Mouse (Mus musculus): ENCODE measurements around the gene Cwh43. TPM values are rescaled to one million over a fixed set of nuclear protein-coding genes. Genes with fewer than 3 reads are reported as not detected.
"Not testable (repeated sequence)": the region's sequence is repeated elsewhere in the genome, so short reads cannot be mapped to it uniquely, and the experiment has no call there.

Cwh43 gene
- total RNA-seq, 2 experiments from 2014 or later, result not detected

DNA sequence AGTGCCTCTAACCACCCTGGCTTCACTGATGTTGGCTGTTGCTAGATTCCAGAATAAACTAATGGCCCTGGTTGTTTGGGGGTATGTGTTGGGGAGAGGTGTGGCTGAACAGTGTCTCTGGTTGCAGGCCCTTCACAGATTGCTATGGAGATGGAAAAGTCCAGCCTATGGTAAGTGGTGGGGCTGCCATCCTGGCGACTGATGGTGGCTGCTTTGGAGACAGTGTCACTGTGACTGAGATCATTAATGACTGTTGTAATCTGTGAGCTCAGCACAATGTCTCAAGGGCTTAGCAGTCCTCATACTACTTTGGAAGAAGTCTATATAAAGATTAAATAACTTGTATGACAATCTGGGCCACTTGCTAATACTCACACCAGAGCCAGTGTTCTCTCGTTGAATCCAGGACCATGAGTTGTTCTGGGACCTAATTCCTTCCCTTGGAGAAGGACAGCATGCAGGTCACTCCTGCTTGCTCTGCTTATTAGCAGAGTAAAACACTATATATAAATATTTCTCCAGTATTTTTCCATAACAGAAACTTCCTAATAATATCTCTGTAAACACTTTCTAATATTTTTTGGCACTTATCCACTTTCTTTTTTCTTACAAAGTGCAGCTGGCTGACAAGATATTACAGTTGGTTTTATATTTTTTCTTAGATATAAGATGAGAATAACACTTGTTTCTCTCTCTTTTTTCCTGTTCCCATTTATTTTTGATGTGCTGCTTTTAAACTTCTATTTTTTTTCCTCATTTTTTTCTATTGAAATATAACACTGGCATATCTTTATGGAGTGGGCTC, 48.8 kb downstream of the Cwh43 start:
- no peak for TF ChIP-seq CTCF (IDR thresholded peaks at IDR 0.05)
- Histone ChIP-seq H3K27ac (no peak overlapping the region), H3K4me3 (no peak overlapping the region)
- intact Hi-C loops (cut with DNase I), result no loop called here
- DNase-seq, result no peak

DNA sequence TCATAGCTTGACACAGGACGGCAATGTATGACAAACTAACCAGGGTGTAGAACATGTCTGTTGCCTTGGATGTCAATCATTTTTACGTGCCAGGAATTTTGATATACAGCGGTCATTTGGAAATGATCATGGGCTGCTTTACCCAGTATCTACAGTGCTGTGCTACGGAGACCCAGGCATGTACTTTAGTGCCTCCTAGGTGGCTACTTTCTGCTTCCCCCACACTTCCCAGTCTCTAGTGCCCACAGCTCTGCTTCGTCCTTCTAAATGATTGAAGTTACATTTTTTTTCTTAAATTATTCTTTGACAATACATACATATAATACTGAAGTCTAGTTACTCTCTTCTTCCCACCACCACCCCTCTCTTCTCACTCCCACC, 49.4 kb downstream of the Cwh43 start:
- no peak for TF ChIP-seq CTCF (IDR thresholded peaks at IDR 0.05)
- intact Hi-C loops (cut with DNase I), result no loop called here
- no peak for DNase-seq
- Histone ChIP-seq H3K27ac (no peak overlapping the region), H3K4me3 (no peak overlapping the region)

DNA sequence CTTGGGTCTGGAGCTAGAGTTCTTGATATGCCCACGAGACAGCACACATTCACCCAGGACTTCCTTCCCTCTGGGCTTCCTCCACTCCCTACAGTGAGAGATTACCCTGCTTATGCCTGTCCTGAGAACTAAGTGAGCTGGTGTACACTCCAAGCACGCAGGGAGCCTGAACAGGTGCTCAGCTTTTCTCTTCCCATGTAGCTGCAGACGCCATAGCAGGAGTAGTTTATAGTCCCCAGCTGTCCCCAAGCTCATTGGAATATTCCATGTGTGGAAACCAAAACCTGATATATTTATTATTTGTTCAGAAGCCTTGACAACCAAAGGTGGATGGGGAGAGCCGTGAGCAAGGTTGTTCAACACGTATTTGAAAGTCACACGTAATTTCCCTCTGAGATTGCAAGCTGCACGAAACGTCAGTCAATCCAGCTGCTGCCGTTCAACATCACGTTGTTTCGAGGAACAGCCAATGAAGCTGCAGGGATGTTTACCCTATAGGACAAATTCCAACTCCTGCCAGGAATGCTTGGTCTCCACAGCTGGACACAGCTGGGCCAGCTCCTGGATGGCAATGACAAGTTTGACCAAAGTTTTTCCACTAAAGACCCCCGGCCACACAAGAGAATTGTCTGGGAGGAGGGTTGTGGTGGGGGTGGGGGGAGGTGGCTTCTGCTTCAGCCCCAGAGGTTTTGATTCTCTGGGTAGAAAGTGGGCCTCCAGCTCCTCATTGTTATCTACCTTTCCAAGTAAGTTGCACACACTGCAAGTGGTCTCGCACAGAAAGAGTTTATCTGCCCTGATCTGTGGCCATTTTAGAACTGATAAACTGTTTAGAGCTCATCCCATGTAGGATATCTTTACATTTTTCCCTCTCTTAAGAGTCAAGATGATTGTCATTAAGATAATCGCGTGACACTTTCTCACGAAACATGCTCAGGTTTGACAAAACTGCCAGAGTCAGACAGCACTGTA, 62.9 kb downstream of the Cwh43 start:
- Histone ChIP-seq H3K27ac (no peak overlapping the region), H3K4me3 (no peak overlapping the region)
- intact Hi-C loops (cut with DNase I), result no loop called here
- no peak for TF ChIP-seq CTCF (IDR thresholded peaks at IDR 0.05)
- no peak for DNase-seq

DNA sequence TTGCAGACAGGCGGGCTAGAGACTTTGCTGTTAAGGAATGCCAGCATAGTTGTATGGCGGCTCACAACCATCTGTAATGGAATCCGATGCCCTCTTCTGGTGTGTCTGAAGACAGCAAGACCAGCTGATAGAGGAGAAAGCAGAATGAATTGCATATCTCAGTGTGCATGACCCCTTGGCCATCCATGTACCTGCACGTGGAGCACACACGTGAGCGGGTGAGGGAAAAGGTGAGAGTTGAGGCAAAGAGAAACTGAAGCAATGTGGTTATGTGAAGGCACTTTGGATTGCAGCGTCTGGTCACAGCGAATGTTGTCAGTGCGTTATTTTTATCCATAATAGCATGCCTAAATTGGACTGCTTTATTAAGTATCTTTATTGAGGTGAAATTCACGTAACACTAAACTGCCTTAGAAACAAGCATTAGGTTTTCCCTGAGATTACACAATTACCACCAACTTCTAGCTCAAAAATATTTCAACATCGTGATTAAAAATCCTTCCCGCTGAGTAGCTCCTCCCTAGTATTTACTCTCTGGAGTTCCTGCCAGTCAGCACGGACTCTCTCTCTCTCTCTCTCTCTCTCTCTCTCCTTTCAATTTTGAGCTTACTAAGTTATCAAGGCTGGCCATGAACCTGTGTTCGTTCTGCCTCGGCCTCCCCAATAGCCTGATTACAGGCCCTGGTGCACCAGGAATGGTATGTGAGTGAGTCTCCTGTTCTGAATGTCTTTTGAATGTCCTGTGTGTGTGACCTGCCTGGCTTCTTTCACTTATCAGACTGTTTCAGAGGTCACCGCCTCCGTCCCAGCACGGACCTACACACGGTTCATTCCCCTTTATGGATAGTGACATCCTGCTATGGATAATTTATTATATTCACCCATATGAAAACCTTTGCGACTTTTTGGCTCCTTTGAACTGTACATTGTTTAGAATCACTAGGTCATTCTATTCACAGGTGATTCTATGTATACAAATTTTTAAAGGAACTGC, 68.8 kb downstream of the Cwh43 start:
- intact Hi-C loops (cut with DNase I), result no loop called here
- no peak overlapping the region for H3K4me3 ChIP-seq
- no peak for DNase-seq
- no peak for TF ChIP-seq CTCF (IDR thresholded peaks at IDR 0.05)
- no peak overlapping the region for H3K27ac ChIP-seq

DNA sequence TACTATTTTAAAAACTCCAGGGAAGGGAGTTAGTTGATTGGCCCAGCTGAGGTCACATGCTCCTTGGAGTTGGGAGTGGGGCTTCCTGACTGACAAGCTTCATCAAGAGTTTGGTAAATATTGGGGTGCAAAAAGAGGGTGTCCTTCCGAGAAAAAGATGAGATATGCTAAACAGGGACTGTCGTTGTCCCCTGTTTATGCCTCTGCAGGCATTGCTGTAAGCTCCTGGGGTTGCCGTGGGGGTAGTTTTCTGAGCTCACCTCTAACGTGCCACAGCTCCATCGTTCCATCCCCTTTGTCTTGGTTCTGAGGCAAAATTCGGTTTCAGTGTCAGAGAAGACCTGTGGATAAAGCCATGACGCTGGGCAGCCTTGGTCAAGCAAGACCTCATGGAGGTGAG, 74.8 kb downstream of the Cwh43 start, which contains the start of gene Dcun1d4:
Gene Dcun1d4, plus strand, starts transcription at position 301 of the 400 bp plus-strand sequence.
- no peak within 1 kb of the TSS for H3K27ac ChIP-seq
- intact Hi-C loops (cut with DNase I), result no loop called here
- no peak within 1 kb of the TSS for H3K4me3 ChIP-seq
- TF ChIP-seq CTCF (IDR thresholded peaks at IDR 0.05), result no peak
- no peak for DNase-seq

DNA sequence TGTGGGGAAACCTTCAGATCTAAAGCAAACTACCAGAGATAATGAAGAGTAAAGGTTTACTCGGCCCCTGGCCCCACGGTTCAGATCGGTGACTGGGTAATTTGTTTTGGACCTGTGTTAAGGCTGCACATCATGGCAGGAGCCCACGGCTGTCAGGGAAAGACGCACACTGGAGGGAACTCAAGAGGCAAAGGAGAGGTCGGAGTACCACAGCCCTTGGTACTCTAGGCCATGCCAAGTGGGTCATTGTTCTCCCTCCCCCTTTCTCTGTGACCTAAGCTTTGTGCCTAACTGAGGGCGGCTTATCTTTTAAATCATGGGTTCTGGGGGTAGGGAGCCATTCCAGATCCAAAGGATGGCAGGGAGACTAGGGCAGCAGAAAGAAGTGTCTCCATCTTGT, 75.5 kb downstream of the Cwh43 start:
- no peak for TF ChIP-seq CTCF (IDR thresholded peaks at IDR 0.05)
- Histone ChIP-seq H3K4me3 (no peak overlapping the region), H3K27ac (no peak overlapping the region)
- intact Hi-C loops (cut with DNase I), result no loop called here
- no peak for DNase-seq

DNA sequence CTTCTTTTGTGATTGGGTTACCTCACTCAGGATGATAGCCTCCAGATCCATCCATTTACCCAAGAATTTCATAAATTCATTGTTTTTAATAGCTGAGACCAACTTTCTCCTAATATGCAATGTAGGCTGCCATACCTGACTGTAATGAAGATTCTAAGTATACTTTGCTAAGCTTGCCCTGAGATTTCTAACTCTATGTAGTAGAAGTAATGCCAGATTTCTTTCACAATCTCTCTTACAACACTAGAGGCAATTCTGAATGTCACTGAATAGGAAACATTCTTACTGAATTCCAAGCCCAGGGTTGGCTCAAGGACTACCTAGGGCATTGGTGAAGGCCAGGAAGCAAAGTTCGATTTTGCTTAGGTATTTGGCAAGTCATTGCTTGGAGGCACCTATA, 76.5 kb downstream of the Cwh43 start:
- intact Hi-C loops (cut with DNase I); H3K4me3 ChIP-seq; H3K27ac ChIP-seq; DNase-seq: not testable (repeated sequence)

DNA sequence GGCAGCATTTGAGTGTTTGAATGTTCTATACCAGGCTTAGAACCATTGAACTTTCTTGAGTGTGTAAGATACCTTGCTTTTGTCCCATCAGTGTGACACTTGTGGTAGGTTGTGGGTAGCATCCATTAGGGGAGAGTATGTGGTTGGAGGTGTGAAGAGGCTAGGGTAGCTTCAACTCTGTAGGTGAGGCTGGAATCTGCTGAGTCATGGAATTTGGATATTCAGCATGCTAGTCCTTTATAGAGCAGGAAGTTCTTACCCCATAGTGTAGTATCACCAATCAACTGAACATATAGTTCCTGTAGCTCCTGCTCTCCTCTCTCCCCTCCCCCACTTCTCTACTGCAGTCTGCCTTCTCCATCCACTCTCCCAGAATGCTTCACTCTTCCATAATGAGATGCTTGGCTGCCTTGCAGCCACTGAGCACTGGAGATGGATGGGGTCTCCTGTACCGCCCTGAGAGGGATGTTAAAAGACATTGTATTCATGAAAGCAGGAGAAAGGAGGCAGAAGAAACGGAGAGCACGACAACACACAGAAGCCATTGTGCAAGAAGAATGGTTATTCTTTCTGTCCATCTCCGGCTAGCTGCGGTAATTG, 78.2 kb downstream of the Cwh43 start:
- Histone ChIP-seq H3K4me3 (no peak overlapping the region), H3K27ac (no peak overlapping the region)
- no peak for TF ChIP-seq CTCF (IDR thresholded peaks at IDR 0.05)
- no peak for DNase-seq
- intact Hi-C loops (cut with DNase I), result no loop called here

DNA sequence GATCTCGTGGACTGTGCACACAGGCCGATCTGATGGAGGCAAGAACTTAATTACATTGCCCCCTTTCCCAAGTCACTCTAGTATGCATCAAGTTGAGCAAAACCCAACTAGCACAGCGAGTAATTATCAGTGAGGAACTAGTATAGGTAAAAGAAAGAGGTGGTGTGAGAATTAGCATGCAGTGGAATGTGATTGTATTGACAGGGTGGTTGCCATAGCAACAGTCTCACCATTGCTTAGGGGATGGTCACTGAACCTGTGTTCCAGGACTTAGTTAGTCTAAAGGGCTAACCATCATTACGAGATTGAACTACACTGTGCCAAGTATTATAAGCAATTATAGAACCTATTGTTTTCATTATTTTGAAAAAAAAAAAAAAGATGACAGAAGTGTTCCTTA, 80.6 kb downstream of the Cwh43 start:
- DNase-seq, result no peak
- Histone ChIP-seq H3K27ac (no peak overlapping the region), H3K4me3 (no peak overlapping the region)
- no peak for TF ChIP-seq CTCF (IDR thresholded peaks at IDR 0.05)
- intact Hi-C loops (cut with DNase I), result no loop called here

DNA sequence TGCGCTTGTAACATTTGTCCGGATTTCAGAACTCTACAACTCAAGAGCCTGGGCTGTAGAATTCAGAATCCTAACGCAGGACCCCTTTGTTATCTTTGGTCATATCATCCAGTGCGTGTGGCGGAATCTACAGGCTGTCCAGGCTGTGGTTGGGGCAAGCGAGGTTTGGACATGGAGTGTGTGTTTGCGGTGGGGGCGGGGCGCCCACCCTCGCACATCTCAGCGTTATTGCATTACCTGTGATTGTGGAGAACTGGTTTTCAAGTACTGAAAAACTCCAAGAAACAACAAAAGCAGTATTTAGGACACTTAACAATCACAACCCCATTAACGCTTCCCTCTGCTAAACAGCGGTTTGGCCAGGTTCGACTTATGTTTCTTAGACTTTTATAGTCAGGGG, 84.0 kb downstream of the Cwh43 start:
- no peak for DNase-seq
- TF ChIP-seq CTCF (IDR thresholded peaks at IDR 0.05), result no peak
- intact Hi-C loops (cut with DNase I), result loop anchor here (5.0 kb wide), 1 partner anchor 157 kb away; the partner anchor contains the start of gene Sgcb
- Histone ChIP-seq H3K4me3 (peak overlapping the region; percentile 99), H3K27ac (peak overlapping the region; percentile 86)

DNA sequence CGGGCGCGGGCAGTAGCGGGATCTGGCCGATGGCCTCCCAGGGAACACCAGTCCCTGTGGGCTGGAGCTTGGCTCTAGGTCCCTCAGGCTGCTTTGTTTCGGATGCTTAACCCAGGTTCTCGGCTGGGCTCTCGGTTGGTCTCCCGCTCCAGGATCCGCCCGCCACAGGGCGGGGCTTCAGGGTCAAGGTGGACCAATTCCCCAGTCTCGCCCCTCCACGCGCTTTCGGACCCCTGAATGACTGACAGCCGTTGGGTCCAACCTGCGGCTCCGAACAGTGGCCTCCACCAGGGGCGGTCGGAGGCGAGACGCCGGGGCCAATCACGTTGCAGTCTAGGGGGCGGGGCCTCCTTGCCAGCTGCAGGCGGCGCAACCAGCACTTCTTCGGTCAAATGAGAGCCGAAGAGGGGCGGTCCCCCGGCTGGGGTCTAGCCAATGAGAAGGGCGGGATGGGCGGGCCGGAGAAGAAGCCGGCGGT, 84.8 kb downstream of the Cwh43 start:
- Histone ChIP-seq H3K27ac (peak overlapping the region; percentile 87), H3K4me3 (peak overlapping the region; percentile 99)
- intact Hi-C loops (cut with DNase I), result loop anchor here (5.0 kb wide), 1 partner anchor 157 kb away; the partner anchor contains the start of gene Sgcb
- TF ChIP-seq CTCF (IDR thresholded peaks at IDR 0.05), result peak; percentile 43
- DNase-seq, result peak; percentile 100

Measured in gastrocnemius, adult 2 months (tissue).